Mouse (Mus musculus): Measurements from ENCODE around the gene Akap7. TPM values are rescaled to one million over a fixed set of nuclear protein-coding genes. Genes with fewer than 3 reads are reported as not detected.

Akap7 gene
- total RNA-seq (2023) = 7.0 TPM

DNA sequence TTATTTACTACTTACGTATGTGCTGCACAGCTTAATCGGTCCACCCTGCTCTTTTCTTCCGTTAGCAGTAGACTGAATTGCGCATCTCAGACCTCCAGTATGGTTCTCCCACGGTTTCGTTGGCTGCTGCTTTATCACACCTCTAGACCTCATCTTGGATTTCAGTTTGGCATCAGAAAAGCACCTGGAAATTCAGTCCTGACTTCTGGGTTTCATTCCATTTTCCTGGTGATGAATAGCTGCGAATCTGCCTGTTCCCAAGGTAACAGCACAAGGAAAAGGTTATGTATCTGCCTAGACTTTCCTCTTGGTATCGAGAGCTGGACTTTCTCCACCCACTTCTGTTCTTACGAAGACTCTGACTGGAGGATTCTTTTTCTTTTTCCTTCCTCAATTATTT is at the start of gene Akap7:
Gene Akap7, minus strand, starts transcription at position 101 of the 400 bp plus-strand sequence.

Other genes starting within 250 kb of the Akap7 start
- gene Epb41l2, start 51.9 kb upstream of the Akap7 start, total RNA-seq (2023) = 92.7 TPM
- not detected for gene Smlr1, start 228.4 kb upstream of the Akap7 start, total RNA-seq (2023)

All from CD4-positive naive resting alpha-beta T cell, adult 57 days (primary cell).